Mouse (Mus musculus): ENCODE data around the gene Gcsam. TPM values are rescaled to one million over a fixed set of nuclear protein-coding genes. Genes with fewer than 3 reads are reported as not detected.

The Gcsam gene
- total and polyA plus RNA-seq, 2 experiments from 2014 or later: 0.26 to 2.9 TPM

DNA sequence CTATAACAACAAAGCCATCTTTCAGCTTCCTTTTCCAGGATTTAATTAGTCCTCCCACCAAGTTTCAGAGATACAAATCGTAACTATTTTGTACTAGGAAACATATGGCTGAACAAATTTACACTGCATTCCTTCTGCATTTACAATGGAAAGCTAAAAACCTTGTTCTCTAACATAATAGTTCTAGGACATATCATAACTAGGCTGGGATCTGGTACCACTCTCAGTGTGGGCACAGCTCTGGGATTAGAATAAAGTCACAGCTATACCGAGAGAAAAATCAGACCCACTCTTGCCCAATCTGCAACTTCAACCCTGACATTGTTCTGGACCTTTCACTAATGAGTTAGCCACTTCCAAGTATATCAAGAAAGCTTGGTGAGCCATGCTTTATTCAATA lies 25.6 kb downstream of the Gcsam start:
- ATAC-seq (ENCODE audit: insufficient read depth, low read depth) (no peak), DNase-seq (ENCODE audit: low spot score) (no peak)
- H3K4me2 ChIP-seq (ENCODE audit: low read depth, low read length): no peak overlapping the region
- no peaks in the 10 kb centered on the region for H3K27me3 ChIP-seq (ENCODE audit: control insufficient read depth, insufficient read depth, low read length)
- no peak overlapping the region for H3K4me3 ChIP-seq (ENCODE audit: low read depth, low read length)
- no peaks in the 10 kb centered on the region for H3K4me1 ChIP-seq (ENCODE audit: control insufficient read depth, insufficient read depth)
- no peaks in the 10 kb centered on the region for H3K36me3 ChIP-seq (replicated peaks; ENCODE audit: control insufficient read depth, insufficient read depth, low read length)
- no peak overlapping the region for H3K27ac ChIP-seq (ENCODE audit: low read depth)
- 70% methylated on average over 2 of the region's 2 CpGs for WGBS
- H3K9me3 ChIP-seq (replicated peaks; ENCODE audit: control insufficient read depth, low read length): no peaks in the 10 kb centered on the region
- TF ChIP-seq CTCF (IDR thresholded peaks at IDR 0.05; ENCODE audit: low read depth): no peak
- no peak overlapping the region for H3K9ac ChIP-seq (replicated peaks; ENCODE audit: low read depth, low read length)

GRCm38 (mm10) chr16:45640070-45640762 lies 30.0 kb downstream of the Gcsam start:
- H3K27ac ChIP-seq (ENCODE audit: low read depth): no peak overlapping the region
- ATAC-seq (ENCODE audit: insufficient read depth, low read depth) (no peak), DNase-seq (ENCODE audit: low spot score) (no peak)
- H3K4me2 ChIP-seq (ENCODE audit: low read depth, low read length): no peak overlapping the region
- no peaks in the 10 kb centered on the region for H3K36me3 ChIP-seq (replicated peaks; ENCODE audit: control insufficient read depth, insufficient read depth, low read length)
- no peaks in the 10 kb centered on the region for H3K4me1 ChIP-seq (ENCODE audit: control insufficient read depth, insufficient read depth)
- H3K9me3 ChIP-seq (replicated peaks; ENCODE audit: control insufficient read depth, low read length): no peaks in the 10 kb centered on the region
- 57% methylated on average over 10 of the region's 10 CpGs for WGBS
- no peak overlapping the region for H3K9ac ChIP-seq (replicated peaks; ENCODE audit: low read depth, low read length)
- H3K27me3 ChIP-seq (ENCODE audit: control insufficient read depth, insufficient read depth, low read length): no peaks in the 10 kb centered on the region
- H3K4me3 ChIP-seq (ENCODE audit: low read depth, low read length): no peak overlapping the region
- TF ChIP-seq CTCF (IDR thresholded peaks at IDR 0.05; ENCODE audit: low read depth) (no peak), EP300 (IDR thresholded peaks at IDR 0.05; ENCODE audit: low read depth) (no peak)

DNA sequence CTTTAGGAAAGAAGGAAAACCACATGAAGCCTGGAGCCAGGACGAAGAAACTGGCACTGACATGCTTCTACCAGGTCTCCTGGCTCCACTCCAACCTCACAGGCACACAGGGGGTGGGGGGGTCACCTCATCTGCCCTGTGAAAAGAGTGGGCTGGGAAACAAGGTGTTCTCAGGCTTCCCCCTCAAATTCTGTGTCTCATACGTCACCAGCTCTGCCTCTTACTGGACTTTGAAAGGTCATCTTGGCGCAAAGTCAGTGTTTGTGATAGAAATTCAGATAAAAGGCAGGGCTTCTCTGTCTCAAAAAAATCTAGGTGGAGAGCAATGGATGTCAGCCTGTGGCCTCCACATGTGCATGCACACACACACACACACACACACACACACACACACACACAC lies 31.1 kb downstream of the Gcsam start:
- Histone ChIP-seq H3K4me1 (ENCODE audit: control insufficient read depth, insufficient read depth) (no peaks in the 10 kb centered on the region), H3K9me3 (replicated peaks; ENCODE audit: control insufficient read depth, low read length) (no peaks in the 10 kb centered on the region), H3K36me3 (replicated peaks; ENCODE audit: control insufficient read depth, insufficient read depth, low read length) (no peaks in the 10 kb centered on the region), H3K9ac (replicated peaks; ENCODE audit: low read depth, low read length) (no peak overlapping the region), H3K4me2 (ENCODE audit: low read depth, low read length) (no peak overlapping the region), H3K4me3 (ENCODE audit: low read depth, low read length) (no peak overlapping the region), H3K27ac (ENCODE audit: low read depth) (no peak overlapping the region), H3K27me3 (ENCODE audit: control insufficient read depth, insufficient read depth, low read length) (no peaks in the 10 kb centered on the region)
- TF ChIP-seq EP300 (IDR thresholded peaks at IDR 0.05; ENCODE audit: low read depth) (no peak), CTCF (IDR thresholded peaks at IDR 0.05; ENCODE audit: low read depth) (no peak)
- DNase-seq (ENCODE audit: low spot score) (no peak), ATAC-seq (ENCODE audit: insufficient read depth, low read depth) (no peak)
- WGBS: 52% methylated on average over 3 of the region's 3 CpGs

DNA sequence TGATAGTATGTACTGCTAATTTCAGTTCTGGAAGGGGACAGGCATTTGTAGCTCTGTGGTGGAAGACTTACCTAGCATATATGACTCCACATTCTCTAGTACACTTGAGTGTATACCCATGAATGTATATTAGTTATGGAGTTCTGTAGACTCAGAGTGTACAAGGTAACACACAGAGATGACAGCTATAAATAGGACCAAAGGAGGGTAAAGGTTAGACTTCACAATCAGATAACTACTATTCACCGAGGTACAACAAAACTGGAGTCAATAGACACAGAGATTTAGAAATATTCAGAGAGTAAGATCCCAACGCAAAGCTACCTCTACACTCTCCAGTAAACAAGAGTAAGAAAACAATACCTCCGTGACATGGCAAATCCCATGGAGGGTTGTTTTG lies 33.8 kb downstream of the Gcsam start:
- Histone ChIP-seq H3K4me3 (ENCODE audit: low read depth, low read length) (no peak overlapping the region), H3K9me3 (replicated peaks; ENCODE audit: control insufficient read depth, low read length) (no peaks in the 10 kb centered on the region), H3K27me3 (ENCODE audit: control insufficient read depth, insufficient read depth, low read length) (no peaks in the 10 kb centered on the region), H3K9ac (replicated peaks; ENCODE audit: low read depth, low read length) (no peak overlapping the region), H3K36me3 (replicated peaks; ENCODE audit: control insufficient read depth, insufficient read depth, low read length) (no peaks in the 10 kb centered on the region), H3K4me2 (ENCODE audit: low read depth, low read length) (no peak overlapping the region), H3K27ac (ENCODE audit: low read depth) (no peak overlapping the region), H3K4me1 (ENCODE audit: control insufficient read depth, insufficient read depth) (no peaks in the 10 kb centered on the region)
- ATAC-seq (ENCODE audit: insufficient read depth, low read depth) (no peak), DNase-seq (ENCODE audit: low spot score) (no peak)
- WGBS: 59% methylated on average over 3 of the region's 3 CpGs
- TF ChIP-seq EP300 (IDR thresholded peaks at IDR 0.05; ENCODE audit: low read depth) (no peak), CTCF (IDR thresholded peaks at IDR 0.05; ENCODE audit: low read depth) (no peak)

DNA sequence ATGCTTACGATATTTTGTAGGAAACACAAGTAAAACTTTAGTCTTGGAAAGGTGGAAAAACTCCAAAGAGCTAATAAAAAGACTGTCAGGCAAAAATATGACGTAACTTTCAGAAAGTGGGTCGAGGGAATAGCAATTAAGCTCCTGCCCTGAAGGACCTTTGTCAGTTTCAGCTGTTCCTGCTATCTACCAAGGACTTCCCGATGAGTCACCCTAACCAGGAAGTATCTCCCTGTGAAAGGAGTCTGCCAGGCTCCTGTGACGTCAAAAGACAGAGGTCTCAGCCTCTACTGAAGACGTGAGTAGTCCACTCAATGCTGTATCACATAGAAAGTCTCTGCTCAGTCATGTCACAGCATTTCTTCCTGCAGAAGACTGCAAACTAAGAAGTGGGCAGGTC lies 34.2 kb downstream of the Gcsam start:
- Histone ChIP-seq H3K27me3 (ENCODE audit: control insufficient read depth, insufficient read depth, low read length) (no peaks in the 10 kb centered on the region), H3K27ac (ENCODE audit: low read depth) (no peak overlapping the region), H3K36me3 (replicated peaks; ENCODE audit: control insufficient read depth, insufficient read depth, low read length) (no peaks in the 10 kb centered on the region), H3K9me3 (replicated peaks; ENCODE audit: control insufficient read depth, low read length) (no peaks in the 10 kb centered on the region), H3K4me1 (ENCODE audit: control insufficient read depth, insufficient read depth) (no peaks in the 10 kb centered on the region), H3K4me2 (ENCODE audit: low read depth, low read length) (no peak overlapping the region), H3K9ac (replicated peaks; ENCODE audit: low read depth, low read length) (no peak overlapping the region), H3K4me3 (ENCODE audit: low read depth, low read length) (no peak overlapping the region)
- ATAC-seq (ENCODE audit: insufficient read depth, low read depth) (no peak), DNase-seq (ENCODE audit: low spot score) (no peak)
- TF ChIP-seq CTCF (IDR thresholded peaks at IDR 0.05; ENCODE audit: low read depth) (no peak), EP300 (IDR thresholded peaks at IDR 0.05; ENCODE audit: low read depth) (no peak)
- 42% methylated on average over 6 of the region's 6 CpGs for WGBS

GRCm38 (mm10) chr16:45651497-45651896 lies 41.3 kb downstream of the Gcsam start:
- Histone ChIP-seq H3K27ac (ENCODE audit: low read depth) (no peak overlapping the region), H3K4me1 (ENCODE audit: control insufficient read depth, insufficient read depth) (no peaks in the 10 kb centered on the region), H3K4me2 (ENCODE audit: low read depth, low read length) (no peak overlapping the region), H3K36me3 (replicated peaks; ENCODE audit: control insufficient read depth, insufficient read depth, low read length) (no peaks in the 10 kb centered on the region), H3K27me3 (ENCODE audit: control insufficient read depth, insufficient read depth, low read length) (0 out of 2 replicates have a peak, but pooled peaks cover 3% of the 10 kb centered on the region), H3K9ac (replicated peaks; ENCODE audit: low read depth, low read length) (no peak overlapping the region), H3K9me3 (replicated peaks; ENCODE audit: control insufficient read depth, low read length) (no peaks in the 10 kb centered on the region), H3K4me3 (ENCODE audit: low read depth, low read length) (no peak overlapping the region)
- ATAC-seq (ENCODE audit: insufficient read depth, low read depth): no peak
- DNase-seq (ENCODE audit: low spot score): no peak
- 54% methylated on average over 2 of the region's 2 CpGs for WGBS
- TF ChIP-seq CTCF (IDR thresholded peaks at IDR 0.05; ENCODE audit: low read depth) (no peak), EP300 (IDR thresholded peaks at IDR 0.05; ENCODE audit: low read depth) (no peak)

Measured in heart, postnatal 0 days (tissue).